Mouse (Mus musculus) liver (tissue): ENCODE measurements around the gene Ptrhd1.
"Not testable (repeated sequence)": the region's sequence is repeated elsewhere in the genome, so short reads cannot be mapped to it uniquely, and the experiment has no call there.

Experiments
- DNase-seq: peaks from one replicate; pipeline ENCODE4 v3.0.0-alpha.2; 2020; ENCODE audit warnings: mixed read lengths

Ptrhd1 gene

GRCm38 (mm10) chr12:4233572-4234508 lies at the start of gene Ptrhd1, which contains the start of gene Cenpo:
Gene Ptrhd1, plus strand, starts transcription at chr12:4234027.
Gene Cenpo, minus strand, starts transcription at chr12:4234294.
- DNase-seq: peak; percentile 93

GRCm38 (mm10) chr12:4184648-4185047 lies 49.2 kb upstream of the Ptrhd1 start:
- no peak for DNase-seq

GRCm38 (mm10) chr12:4188171-4189059 lies 45.4 kb upstream of the Ptrhd1 start:
- no peak for DNase-seq

- peak; percentile 27 for DNase-seq
Observed at GRCm38 (mm10) chr12:4189060-4189447, 44.8 kb upstream of the Ptrhd1 start.

GRCm38 (mm10) chr12:4192514-4192913 lies 41.3 kb upstream of the Ptrhd1 start:
- DNase-seq: no peak

GRCm38 (mm10) chr12:4193025-4193740 lies 40.6 kb upstream of the Ptrhd1 start:
- no peak for DNase-seq

GRCm38 (mm10) chr12:4194643-4195042 lies 39.2 kb upstream of the Ptrhd1 start:
- no peak for DNase-seq

GRCm38 (mm10) chr12:4198702-4199101 lies 35.1 kb upstream of the Ptrhd1 start:
- no peak for DNase-seq

- no peak for DNase-seq
Observed at GRCm38 (mm10) chr12:4199271-4199670, 34.6 kb upstream of the Ptrhd1 start.

- DNase-seq: no peak
Observed at GRCm38 (mm10) chr12:4201454-4202200, 32.2 kb upstream of the Ptrhd1 start.

- DNase-seq: no peak
Observed at GRCm38 (mm10) chr12:4202206-4202605, 31.6 kb upstream of the Ptrhd1 start.

GRCm38 (mm10) chr12:4206106-4206505 lies 27.7 kb upstream of the Ptrhd1 start:
- no peak for DNase-seq

- peak; percentile 27 for DNase-seq
Observed at GRCm38 (mm10) chr12:4208405-4209133, 25.3 kb upstream of the Ptrhd1 start.

GRCm38 (mm10) chr12:4209196-4209595 lies 24.6 kb upstream of the Ptrhd1 start:
- DNase-seq: no peak

GRCm38 (mm10) chr12:4211174-4211573 lies 22.7 kb upstream of the Ptrhd1 start:
- DNase-seq: no peak

- no peak for DNase-seq
Observed at GRCm38 (mm10) chr12:4212908-4213307, 20.9 kb upstream of the Ptrhd1 start.

GRCm38 (mm10) chr12:4230156-4230555 lies 3.7 kb upstream of the Ptrhd1 start:
- DNase-seq: no peak

GRCm38 (mm10) chr12:4232777-4233176 lies 1.1 kb upstream of the Ptrhd1 start:
- no peak for DNase-seq

GRCm38 (mm10) chr12:4237481-4237880 lies 3.7 kb downstream of the Ptrhd1 start:
- DNase-seq: no peak

GRCm38 (mm10) chr12:4240281-4240680 lies 6.5 kb downstream of the Ptrhd1 start:
- DNase-seq: not testable (repeated sequence)

GRCm38 (mm10) chr12:4243805-4244204 lies 10.0 kb downstream of the Ptrhd1 start:
- no peak for DNase-seq
